Mouse (Mus musculus): ENCODE results near the gene Unc93a2.
"Not testable (repeated sequence)": the region's sequence is repeated elsewhere in the genome, so short reads cannot be mapped to it uniquely, and the experiment has no call there.

DNA sequence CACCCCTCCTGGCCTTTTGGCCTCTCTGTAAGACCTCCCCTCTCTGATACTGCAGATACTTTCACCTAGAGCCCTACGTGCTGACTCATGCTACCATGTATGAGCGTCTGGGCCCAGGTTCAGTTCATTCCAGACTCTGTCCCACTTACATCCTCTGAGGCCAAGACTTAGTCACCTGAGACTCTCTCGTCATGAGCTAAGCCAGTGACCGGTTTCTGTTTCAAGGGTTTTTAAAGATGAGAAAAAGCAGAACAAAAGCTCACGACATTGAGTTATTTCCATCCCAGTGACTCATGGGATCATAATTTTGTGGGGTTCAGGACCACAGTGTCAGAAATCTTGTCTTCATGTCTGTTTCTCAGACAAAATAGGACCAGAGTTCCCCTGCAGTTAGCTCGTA lies 65.5 kb downstream of the Unc93a2 start:
- TF ChIP-seq TAL1, GATA1 (IDR thresholded peaks at IDR 0.05; ENCODE audit: low read length): not testable (repeated sequence)

Measured in erythroblast, embryonic 14.5 days (primary cell).